Mouse (Mus musculus): ENCODE results near the gene Nipa1. TPM values are rescaled to one million over a fixed set of nuclear protein-coding genes. Genes with fewer than 3 reads are reported as not detected.

The Nipa1 gene
- 8.9 and 10.4 TPM in 2 replicates for polyA plus RNA-seq (2016; fragmentation: Nextera tagmentation; extraction: Ambion mirVana)

GRCm38 (mm10) chr7:56019930-56020253 lies at the start of gene Nipa1:
Nipa1 (minus strand) TSS chr7:56019954.
- no peak for DNase-seq (ENCODE audit: low spot score)
- Histone ChIP-seq H3K9me3 (replicated peaks) (no peaks in the 10 kb centered on the region), H3K4me1 (peaks cover 12% of the 10 kb centered on the region), H3K36me3 (no peaks in the 10 kb centered on the region), H3K4me3 (peak within 1 kb of the TSS; percentile 77), H3K27ac (replicated peaks) (peak within 1 kb of the TSS; percentile 87), H3K27me3 (ENCODE audit: low read depth, poor library complexity, severe bottlenecking) (no peaks in the 10 kb centered on the region; the same call in 1 of the 2 replicates)
- 57% methylated on average over 3 of the region's 3 CpGs for WGBS

GRCm38 (mm10) chr7:56066634-56067033 lies 46.9 kb upstream of the Nipa1 start:
- H3K9me3 ChIP-seq (replicated peaks), result no peaks in the 10 kb centered on the region
- H3K36me3 ChIP-seq, result peaks cover 9% of the 10 kb centered on the region; the same call in 1 of the 2 replicates
- H3K4me3 ChIP-seq, result no peak overlapping the region
- no peaks in the 10 kb centered on the region for H3K4me1 ChIP-seq
- H3K27me3 ChIP-seq (ENCODE audit: low read depth, poor library complexity, severe bottlenecking), result no peaks in the 10 kb centered on the region
- 95% methylated on average over 1 of the region's 1 CpGs for WGBS
- DNase-seq (ENCODE audit: low spot score), result no peak
- H3K27ac ChIP-seq (replicated peaks), result no peak overlapping the region

GRCm38 (mm10) chr7:56066136-56066535 lies 46.4 kb upstream of the Nipa1 start:
- no peaks in the 10 kb centered on the region for H3K4me1 ChIP-seq
- peaks cover 11% of the 10 kb centered on the region; the same call in 1 of the 2 replicates for H3K36me3 ChIP-seq
- H3K9me3 ChIP-seq (replicated peaks), result no peaks in the 10 kb centered on the region
- no peak for DNase-seq (ENCODE audit: low spot score)
- 87% methylated on average over 2 of the region's 2 CpGs for WGBS
- no peaks in the 10 kb centered on the region for H3K27me3 ChIP-seq (ENCODE audit: low read depth, poor library complexity, severe bottlenecking)
- no peak overlapping the region for H3K27ac ChIP-seq (replicated peaks)
- H3K4me3 ChIP-seq, result no peak overlapping the region

GRCm38 (mm10) chr7:56064876-56065275 lies 45.1 kb upstream of the Nipa1 start:
- no peaks in the 10 kb centered on the region for H3K4me1 ChIP-seq

GRCm38 (mm10) chr7:56055338-56055737 lies 35.6 kb upstream of the Nipa1 start:
- peaks cover 17% of the 10 kb centered on the region for H3K4me1 ChIP-seq
- WGBS, result 88% methylated on average over 3 of the region's 3 CpGs
- no peak overlapping the region for H3K4me3 ChIP-seq
- no peak overlapping the region for H3K27ac ChIP-seq (replicated peaks)
- H3K9me3 ChIP-seq (replicated peaks), result no peaks in the 10 kb centered on the region
- H3K36me3 ChIP-seq, result peaks cover 17% of the 10 kb centered on the region
- H3K27me3 ChIP-seq (ENCODE audit: low read depth, poor library complexity, severe bottlenecking), result no peaks in the 10 kb centered on the region
- DNase-seq (ENCODE audit: low spot score), result no peak

More at GRCm38 (mm10) chr7:56064876-56065275, 45.1 kb upstream of the Nipa1 start:
- H3K27ac ChIP-seq (replicated peaks), result no peak overlapping the region
- WGBS, result 97% methylated on average over 1 of the region's 1 CpGs
- H3K36me3 ChIP-seq, result peaks cover 11% of the 10 kb centered on the region; the same call in 1 of the 2 replicates
- no peak overlapping the region for H3K4me3 ChIP-seq
- H3K9me3 ChIP-seq (replicated peaks), result no peaks in the 10 kb centered on the region
- H3K27me3 ChIP-seq (ENCODE audit: low read depth, poor library complexity, severe bottlenecking), result no peaks in the 10 kb centered on the region
- no peak for DNase-seq (ENCODE audit: low spot score)

GRCm38 (mm10) chr7:56052996-56053395 lies 33.2 kb upstream of the Nipa1 start:
- Histone ChIP-seq H3K9me3 (replicated peaks) (no peaks in the 10 kb centered on the region), H3K27ac (replicated peaks) (no peak overlapping the region), H3K27me3 (ENCODE audit: low read depth, poor library complexity, severe bottlenecking) (no peaks in the 10 kb centered on the region), H3K4me3 (no peak overlapping the region), H3K4me1 (peaks cover 22% of the 10 kb centered on the region), H3K36me3 (peaks cover 13% of the 10 kb centered on the region)
- DNase-seq (ENCODE audit: low spot score), result no peak

- H3K27ac ChIP-seq (replicated peaks), result peak overlapping the region; percentile 88
- under 1% methylated on average over 18 of the region's 18 CpGs for WGBS
Measured at GRCm38 (mm10) chr7:56050487-56050911, 30.7 kb upstream of the Nipa1 start.

GRCm38 (mm10) chr7:56049831-56050321 lies 30.1 kb upstream of the Nipa1 start, which contains the start of gene Herc2:
Herc2 (plus strand) TSS chr7:56050196.
- under 1% methylated on average over 47 of the region's 47 CpGs for WGBS
- H3K36me3 ChIP-seq, result 0 out of 2 replicates have a peak, but pooled peaks cover 2% of the 10 kb centered on the region

More at GRCm38 (mm10) chr7:56050487-56050911, 30.7 kb upstream of the Nipa1 start:
- H3K36me3 ChIP-seq, result 0 out of 2 replicates have a peak, but pooled peaks cover 2% of the 10 kb centered on the region
- DNase-seq (ENCODE audit: low spot score), result no peak
- peaks cover 22% of the 10 kb centered on the region for H3K4me1 ChIP-seq
- no peaks in the 10 kb centered on the region for H3K27me3 ChIP-seq (ENCODE audit: low read depth, poor library complexity, severe bottlenecking)
- H3K9me3 ChIP-seq (replicated peaks), result no peaks in the 10 kb centered on the region
- peak overlapping the region; percentile 83 for H3K4me3 ChIP-seq

GRCm38 (mm10) chr7:56047178-56047577 lies 27.4 kb upstream of the Nipa1 start:
- WGBS, result 94% methylated on average over 1 of the region's 1 CpGs
- no peak overlapping the region for H3K4me3 ChIP-seq
- no peak for DNase-seq (ENCODE audit: low spot score)
- no peaks in the 10 kb centered on the region for H3K9me3 ChIP-seq (replicated peaks)
- no peaks in the 10 kb centered on the region for H3K27me3 ChIP-seq (ENCODE audit: low read depth, poor library complexity, severe bottlenecking)
- H3K4me1 ChIP-seq, result peaks cover 20% of the 10 kb centered on the region
- no peaks in the 10 kb centered on the region for H3K36me3 ChIP-seq
- H3K27ac ChIP-seq (replicated peaks), result no peak overlapping the region

More at GRCm38 (mm10) chr7:56049831-56050321, 30.1 kb upstream of the Nipa1 start, which contains the start of gene Herc2:
- H3K9me3 ChIP-seq (replicated peaks), result no peaks in the 10 kb centered on the region
- no peaks in the 10 kb centered on the region for H3K27me3 ChIP-seq (ENCODE audit: low read depth, poor library complexity, severe bottlenecking)
- peaks cover 22% of the 10 kb centered on the region for H3K4me1 ChIP-seq
- H3K4me3 ChIP-seq, result peak within 1 kb of the TSS; percentile 83
- peak; percentile 98 for DNase-seq (ENCODE audit: low spot score)
- peak within 1 kb of the TSS; percentile 88 for H3K27ac ChIP-seq (replicated peaks)

- Histone ChIP-seq H3K36me3 (no peaks in the 10 kb centered on the region), H3K4me1 (peaks cover 5% of the 10 kb centered on the region), H3K9me3 (replicated peaks) (no peaks in the 10 kb centered on the region), H3K4me3 (no peak overlapping the region), H3K27ac (replicated peaks) (no peak overlapping the region), H3K27me3 (ENCODE audit: low read depth, poor library complexity, severe bottlenecking) (no peaks in the 10 kb centered on the region)
- 77% methylated on average over 3 of the region's 3 CpGs for WGBS
- DNase-seq (ENCODE audit: low spot score), result no peak
Measured at GRCm38 (mm10) chr7:56044267-56044629, 24.5 kb upstream of the Nipa1 start.

- H3K4me3 ChIP-seq, result no peak overlapping the region
- no peaks in the 10 kb centered on the region; the same call in 1 of the 2 replicates for H3K4me1 ChIP-seq
- WGBS, result 63% methylated on average over 4 of the region's 4 CpGs
- no peaks in the 10 kb centered on the region for H3K27me3 ChIP-seq (ENCODE audit: low read depth, poor library complexity, severe bottlenecking)
- H3K36me3 ChIP-seq, result no peaks in the 10 kb centered on the region
- no peak for DNase-seq (ENCODE audit: low spot score)
- no peaks in the 10 kb centered on the region for H3K9me3 ChIP-seq (replicated peaks)
- H3K27ac ChIP-seq (replicated peaks), result no peak overlapping the region
Measured at GRCm38 (mm10) chr7:56043577-56044266, 24.0 kb upstream of the Nipa1 start.

GRCm38 (mm10) chr7:56042353-56042752 lies 22.6 kb upstream of the Nipa1 start:
- Histone ChIP-seq H3K27ac (replicated peaks) (no peak overlapping the region), H3K9me3 (replicated peaks) (no peaks in the 10 kb centered on the region), H3K36me3 (no peaks in the 10 kb centered on the region), H3K4me3 (no peak overlapping the region), H3K4me1 (no peaks in the 10 kb centered on the region), H3K27me3 (ENCODE audit: low read depth, poor library complexity, severe bottlenecking) (no peaks in the 10 kb centered on the region)
- WGBS, result 14% methylated on average over 5 of the region's 5 CpGs
- peak; percentile 66 for DNase-seq (ENCODE audit: low spot score)

- H3K27me3 ChIP-seq (ENCODE audit: low read depth, poor library complexity, severe bottlenecking), result no peaks in the 10 kb centered on the region; the same call in 1 of the 2 replicates
- peaks cover 11% of the 10 kb centered on the region for H3K4me1 ChIP-seq
- no peaks in the 10 kb centered on the region for H3K36me3 ChIP-seq
- no peak overlapping the region for H3K27ac ChIP-seq (replicated peaks)
- no peaks in the 10 kb centered on the region for H3K9me3 ChIP-seq (replicated peaks)
- H3K4me3 ChIP-seq, result no peak overlapping the region
- WGBS, result 94% methylated on average over 3 of the region's 3 CpGs
- no peak for DNase-seq (ENCODE audit: low spot score)
Measured at GRCm38 (mm10) chr7:56023586-56023985, 3.8 kb upstream of the Nipa1 start.
